Mouse (Mus musculus): ENCODE results near the gene Zfp512b.

DNA sequence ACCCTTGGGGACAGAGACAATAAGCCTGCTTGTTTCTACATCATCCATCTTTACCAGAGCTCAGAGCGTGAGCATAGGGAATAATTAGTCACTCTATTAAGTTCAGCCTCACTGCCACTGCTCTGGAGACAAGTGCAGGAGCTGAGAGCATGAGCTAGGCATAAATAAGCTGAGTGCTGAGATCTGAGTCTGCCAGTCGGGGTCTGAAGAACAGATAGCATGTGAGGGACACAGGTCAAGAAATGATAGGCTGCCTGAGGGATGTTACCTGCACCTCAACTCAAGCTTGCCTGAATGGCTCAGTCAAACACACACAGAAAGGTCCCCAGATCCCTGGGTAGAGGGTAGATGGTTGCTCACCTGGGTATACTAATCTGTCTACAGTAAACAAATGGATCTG is 15.5 kb downstream of the Zfp512b start:
- TF ChIP-seq CTCF (conservative IDR thresholded peaks at IDR 0.05 in 1 of 2, IDR thresholded peaks at IDR 0.05 in 1 of 2; ENCODE audit: low read depth in 2 of 2, low read length in 2 of 2), result no peak
- no peak for TF ChIP-seq TBP (conservative IDR thresholded peaks at IDR 0.05; ENCODE audit: low read depth, low read length)

Data from CH12.LX (cell line).